Mouse (Mus musculus): ENCODE measurements around the gene Nek7. TPM values are rescaled to one million over a fixed set of nuclear protein-coding genes. Genes with fewer than 3 reads are reported as not detected.
A peak's percentile ranks its signal among the peaks of the same experiment; 100 is the strongest.

Gene Nek7
- total and polyA plus RNA-seq, 3 experiments, result 29.1 to 75.1 (median 63.7) TPM

- H3K9ac ChIP-seq (ENCODE audit: insufficient read depth, low read depth), result no peak overlapping the region
- no peaks in the 10 kb centered on the region for H3K9me3 ChIP-seq (replicated peaks; ENCODE audit: low read length)
- peaks cover 0 to 40% of the 10 kb centered on the region in 2 experiments; a peak in 2 of 4 replicates for H3K4me1 ChIP-seq (ENCODE audit: control insufficient read depth in 1 of 2, insufficient read depth in 2 of 2)
- H3K27me3 ChIP-seq (replicated peaks), result no peaks in the 10 kb centered on the region
- H3K79me2 ChIP-seq (replicated peaks; ENCODE audit: control insufficient read depth, extremely low read depth, insufficient read depth, poor library complexity, severe bottlenecking), result 0 out of 2 replicates have a peak, but pooled peaks cover 3% of the 10 kb centered on the region
- H3K27ac ChIP-seq (ENCODE audit: insufficient read depth, low read depth), result no peak overlapping the region
- peaks cover 30 to 65% of the 10 kb centered on the region in 2 experiments for H3K36me3 ChIP-seq (replicated peaks in 1 of 2; ENCODE audit: control insufficient read depth in 1 of 2, insufficient read depth in 1 of 2, low read length in 1 of 2)
- H3K4me2 ChIP-seq (ENCODE audit: insufficient read depth, low read depth, poor library complexity, severe bottlenecking), result no peak overlapping the region
- in situ Hi-C loops (cut with MboI; ENCODE audit: low pct_ligation_motif_present, low pct_unique_long_range_greater_than_20kb, low sequenced_read_pairs) (no loop called here), dilution Hi-C loops (cut with MboI; ENCODE audit: extremely low pct_ligation_motif_present, extremely low pct_unique_long_range_greater_than_20kb, low sequenced_read_pairs) (no loop called here)
- TF ChIP-seq CTCF (conservative IDR thresholded peaks at IDR 0.05 in 1 of 2, IDR thresholded peaks at IDR 0.05 in 1 of 2; ENCODE audit: low read depth in 2 of 2, low read length in 2 of 2), result no peak
- no peak for TF ChIP-seq BHLHE40 (IDR thresholded peaks at IDR 0.05; ENCODE audit: low read depth, low read length)
- no peak for TF ChIP-seq GABPA (IDR thresholded peaks at IDR 0.05; ENCODE audit: insufficient replicate concordance, low read depth, low read length)
- TF ChIP-seq RCOR1 (conservative IDR thresholded peaks at IDR 0.05; ENCODE audit: low read depth, low read length), result no peak
- TF ChIP-seq E2F4 (IDR thresholded peaks at IDR 0.05; ENCODE audit: insufficient replicate concordance, low read depth, low read length), result no peak
- DNase-seq (ENCODE audit: extremely low read depth), result no peak
- H3K4me3 ChIP-seq (replicated peaks in 1 of 3; ENCODE audit: low read depth in 2 of 3, low read length in 2 of 3, poor library complexity in 1 of 3), result no peak overlapping the region
Measured at GRCm38 (mm10) chr1:138499461-138499860, 120.5 kb downstream of the Nek7 start.

- TF ChIP-seq NRF1 (IDR thresholded peaks at IDR 0.05; ENCODE audit: low read depth, low read length) (no peak), ZC3H11A (IDR thresholded peaks at IDR 0.05; ENCODE audit: low read depth, low read length) (no peak), POLR2AphosphoS2 (IDR thresholded peaks at IDR 0.05; ENCODE audit: low read depth, low read length) (no peak), IRF4 (IDR thresholded peaks at IDR 0.05; ENCODE audit: low read depth, low read length) (no peak), POLR2A (IDR thresholded peaks at IDR 0.05; ENCODE audit: low read depth, low read length) (no peak), BHLHE40 (IDR thresholded peaks at IDR 0.05; ENCODE audit: low read depth, low read length) (no peak), ETS1 (conservative IDR thresholded peaks at IDR 0.05; ENCODE audit: low read depth, low read length) (no peak)
- no peak for DNase-seq (ENCODE audit: extremely low read depth)
- no peak overlapping the region for H3K27ac ChIP-seq (ENCODE audit: insufficient read depth, low read depth)
- in situ Hi-C loops (cut with MboI; ENCODE audit: low pct_ligation_motif_present, low pct_unique_long_range_greater_than_20kb, low sequenced_read_pairs) (no loop called here), dilution Hi-C loops (cut with MboI; ENCODE audit: extremely low pct_ligation_motif_present, extremely low pct_unique_long_range_greater_than_20kb, low sequenced_read_pairs) (no loop called here)
- H3K27me3 ChIP-seq (replicated peaks), result no peaks in the 10 kb centered on the region
- H3K4me2 ChIP-seq (ENCODE audit: insufficient read depth, low read depth, poor library complexity, severe bottlenecking), result no peak overlapping the region
- peaks cover 3 to 16% of the 10 kb centered on the region in 2 experiments; a peak in 3 of 4 replicates for H3K4me1 ChIP-seq (ENCODE audit: control insufficient read depth in 1 of 2, insufficient read depth in 2 of 2)
- H3K79me2 ChIP-seq (replicated peaks; ENCODE audit: control insufficient read depth, extremely low read depth, insufficient read depth, poor library complexity, severe bottlenecking), result no peaks in the 10 kb centered on the region
- no peak overlapping the region for H3K9ac ChIP-seq (ENCODE audit: insufficient read depth, low read depth)
- H3K36me3 ChIP-seq (replicated peaks in 1 of 2; ENCODE audit: control insufficient read depth in 1 of 2, insufficient read depth in 1 of 2, low read length in 1 of 2), result peaks cover 16 to 45% of the 10 kb centered on the region in 2 experiments
- H3K9me3 ChIP-seq (replicated peaks; ENCODE audit: low read length), result no peaks in the 10 kb centered on the region
- H3K4me3 ChIP-seq (replicated peaks in 1 of 3; ENCODE audit: low read depth in 2 of 3, low read length in 2 of 3, poor library complexity in 1 of 3), result no peak overlapping the region
Measured at GRCm38 (mm10) chr1:138491382-138492097, 128.4 kb downstream of the Nek7 start.

GRCm38 (mm10) chr1:138487569-138487968 is 132.4 kb downstream of the Nek7 start:
- H3K27me3 ChIP-seq (replicated peaks), result no peaks in the 10 kb centered on the region
- no peak for DNase-seq (ENCODE audit: extremely low read depth)
- no peaks in the 10 kb centered on the region for H3K4me1 ChIP-seq (ENCODE audit: control insufficient read depth in 1 of 2, insufficient read depth in 2 of 2)
- H3K9ac ChIP-seq (ENCODE audit: insufficient read depth, low read depth), result no peak overlapping the region
- peaks cover 25 to 58% of the 10 kb centered on the region in 2 experiments for H3K36me3 ChIP-seq (replicated peaks in 1 of 2; ENCODE audit: control insufficient read depth in 1 of 2, insufficient read depth in 1 of 2, low read length in 1 of 2)
- in situ Hi-C loops (cut with MboI; ENCODE audit: low pct_ligation_motif_present, low pct_unique_long_range_greater_than_20kb, low sequenced_read_pairs), result no loop called here
- no peak overlapping the region for H3K27ac ChIP-seq (ENCODE audit: insufficient read depth, low read depth)
- no peaks in the 10 kb centered on the region for H3K9me3 ChIP-seq (replicated peaks; ENCODE audit: low read length)
- no peaks in the 10 kb centered on the region for H3K79me2 ChIP-seq (replicated peaks; ENCODE audit: control insufficient read depth, extremely low read depth, insufficient read depth, poor library complexity, severe bottlenecking)
- dilution Hi-C loops (cut with MboI; ENCODE audit: extremely low pct_ligation_motif_present, extremely low pct_unique_long_range_greater_than_20kb, low sequenced_read_pairs), result no loop called here
- no peak overlapping the region for H3K4me3 ChIP-seq (replicated peaks in 1 of 3; ENCODE audit: low read depth in 2 of 3, low read length in 2 of 3, poor library complexity in 1 of 3)
- no peak overlapping the region for H3K4me2 ChIP-seq (ENCODE audit: insufficient read depth, low read depth, poor library complexity, severe bottlenecking)
- TF ChIP-seq CTCF (conservative IDR thresholded peaks at IDR 0.05 in 1 of 2, IDR thresholded peaks at IDR 0.05 in 1 of 2; ENCODE audit: low read depth in 2 of 2, low read length in 2 of 2), result peak in 1 of 2 experiments; percentile 46; a peak in 2 of 4 replicates
- peak; percentile 32 for TF ChIP-seq RAD21 (IDR thresholded peaks at IDR 0.05; ENCODE audit: low read depth, low read length)
- no peak for TF ChIP-seq MYC (IDR thresholded peaks at IDR 0.05; ENCODE audit: low read depth, low read length)
- peak; percentile 38 for TF ChIP-seq SMC3 (IDR thresholded peaks at IDR 0.05; ENCODE audit: low read depth, low read length)

All from CH12.LX (cell line).